Mouse (Mus musculus) embryonic facial prominence, embryonic 11.5 days (tissue): ENCODE results near the gene Zfp207. TPM values are rescaled to one million over a fixed set of nuclear protein-coding genes. Genes with fewer than 3 reads are reported as not detected.

ENCODE experiments used
- ATAC-seq: fragments of 200-750 bp; cut with Nextera tagmentation; replicated peaks from 2 replicates; pipeline ENCODE4 v1.8.0; 2017; ENCODE audit warnings: low read depth; ENCODE audit not compliant: insufficient number of reproducible peaks, low FRiP score, low TSS enrichment
- DNase-seq: peaks from one replicate; pipeline ENCODE4 v3.0.0-alpha.2; 2015; ENCODE audit warnings: low spot score
- H3K27ac ChIP-seq: fragments of 300-500 bp; sonication (generic); replicated peaks from 2 replicates; pipeline ENCODE4 v1.5.1; 2014; ENCODE audit warnings: mild to moderate bottlenecking, low read depth, low read length, control low read depth
- H3K27me3 ChIP-seq: fragments of 300-500 bp; sonication (generic); 2 replicates; pipeline ENCODE4 v1.6.1; 2014; ENCODE audit warnings: mild to moderate bottlenecking, low read length, moderate library complexity, mixed read lengths; ENCODE audit not compliant: control insufficient read depth, insufficient read depth
- H3K36me3 ChIP-seq: fragments of 300-500 bp; sonication (generic); replicated peaks from 2 replicates; pipeline ENCODE4 v1.6.1; 2014; ENCODE audit warnings: low read depth, mild to moderate bottlenecking, low read length, moderate library complexity, mixed read lengths; ENCODE audit not compliant: control insufficient read depth, insufficient read depth
- H3K4me1 ChIP-seq: fragments of 300-500 bp; sonication (generic); 2 replicates; pipeline ENCODE4 v1.6.1; 2014; ENCODE audit warnings: low read length, mixed read lengths; ENCODE audit not compliant: control insufficient read depth, insufficient read depth
- H3K4me2 ChIP-seq: fragments of 300-500 bp; sonication (generic); 2 replicates; pipeline ENCODE4 v1.6.1; 2014; ENCODE audit warnings: low read depth, mild to moderate bottlenecking, control low read depth, low read length, moderate library complexity
- H3K4me3 ChIP-seq: fragments of 300-500 bp; sonication (generic); 2 replicates; pipeline ENCODE4 v1.5.1; 2014; ENCODE audit warnings: low read depth, low read length, control low read depth
- H3K9ac ChIP-seq: fragments of 300-500 bp; sonication (generic); replicated peaks from 2 replicates; pipeline ENCODE4 v1.6.1; 2014; ENCODE audit warnings: mild to moderate bottlenecking, control low read depth, low read length
- H3K9me3 ChIP-seq: fragments of 300-500 bp; sonication (generic); replicated peaks from 2 replicates; pipeline ENCODE4 v1.6.1; 2016; ENCODE audit warnings: mild to moderate bottlenecking, low read length, inconsistent platforms, mixed read lengths; ENCODE audit not compliant: control insufficient read depth
- WGBS: fragments of 180-500 bp; shearing (Covaris S2); extraction: QIAGEN DNeasy Blood & Tissue Kit; methylation state at CpG from one replicate; pipeline ENCODE4 v1.1.7; 2014; 5-methylcytosine and 5-hydroxymethylcytosine counted together
- polyA plus RNA-seq: library from polyadenylated mRNA; unstranded; fragments of >200 nt; fragmentation: Nextera tagmentation; extraction: Ambion mirVana; gene quantifications from 2 replicates; pipeline ENCODE4 v1.2.1, GENCODE M21; 2014

Gene Zfp207
- polyA plus RNA-seq, 1 experiment from 2014 or later = 383 TPM

- no peak overlapping the region for H3K27ac ChIP-seq
- no peaks in the 10 kb centered on the region for H3K4me1 ChIP-seq
- H3K4me2 ChIP-seq = peak overlapping the region; percentile 81
- WGBS = 63% methylated on average over 14 of the region's 14 CpGs
- peak overlapping the region; percentile 90 for H3K9ac ChIP-seq
- no peak for ATAC-seq
- H3K4me3 ChIP-seq = peak overlapping the region; percentile 100
- no peaks in the 10 kb centered on the region for H3K27me3 ChIP-seq
- no peak for DNase-seq
- no peaks in the 10 kb centered on the region for H3K9me3 ChIP-seq
- H3K36me3 ChIP-seq = peaks cover 10% of the 10 kb centered on the region
Observed at GRCm38 (mm10) chr11:80429500-80430166, 46.6 kb downstream of the Zfp207 start.

DNA sequence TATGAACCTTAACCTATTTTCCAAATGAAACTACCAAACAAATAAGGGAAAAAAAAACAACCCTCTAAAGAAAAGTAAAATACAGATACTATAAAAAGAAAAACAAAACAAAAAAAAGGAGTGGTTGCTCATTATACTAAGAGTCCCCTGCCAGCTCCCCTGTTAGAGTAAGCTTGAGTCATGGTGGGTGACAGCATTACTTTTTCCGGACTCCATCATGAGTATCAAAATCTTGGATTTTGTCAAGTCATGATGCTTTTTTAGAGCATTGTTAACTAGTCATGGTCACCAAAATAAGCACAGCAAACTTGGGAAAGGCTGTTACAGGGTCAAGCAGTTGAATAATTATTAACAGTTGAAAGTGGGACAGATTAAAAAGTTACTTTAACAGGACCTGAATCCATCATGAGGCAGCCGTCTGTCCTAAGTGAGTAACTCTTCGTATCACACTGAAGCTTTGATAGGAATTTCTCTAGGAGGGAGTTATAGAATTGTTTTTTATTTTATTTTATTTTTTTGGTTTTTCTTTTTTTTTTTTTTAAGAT lies 47.4 kb downstream of the Zfp207 start:
- no peaks in the 10 kb centered on the region for H3K27me3 ChIP-seq
- H3K27ac ChIP-seq = no peak overlapping the region
- H3K4me2 ChIP-seq = no peak overlapping the region
- DNase-seq = no peak
- no peak for ATAC-seq
- no peak overlapping the region for H3K9ac ChIP-seq
- H3K9me3 ChIP-seq = no peaks in the 10 kb centered on the region
- no peak overlapping the region for H3K4me3 ChIP-seq
- no peaks in the 10 kb centered on the region for H3K4me1 ChIP-seq
- 91% methylated on average over 3 of the region's 3 CpGs for WGBS
- peaks cover 11% of the 10 kb centered on the region for H3K36me3 ChIP-seq

DNA sequence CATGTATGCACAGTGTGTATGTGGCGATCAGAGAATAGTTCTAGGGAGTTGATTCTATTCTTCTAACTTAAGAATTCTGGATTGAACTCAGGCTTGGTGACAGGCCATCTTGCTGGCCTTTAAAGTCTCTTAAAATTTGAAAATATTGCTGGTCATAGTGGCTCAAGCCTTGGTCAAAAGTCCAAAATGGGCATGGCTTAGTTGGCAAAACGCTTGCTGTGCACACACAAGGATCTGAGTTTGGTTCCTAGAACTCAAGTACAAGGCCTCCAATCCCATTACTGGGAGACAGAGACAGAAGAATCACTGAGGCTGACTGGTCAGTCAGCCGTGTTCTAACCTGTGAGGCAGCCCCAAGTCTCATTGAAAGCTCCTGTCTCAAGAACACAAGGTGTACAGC lies 63.8 kb downstream of the Zfp207 start:
- H3K27me3 ChIP-seq = no peaks in the 10 kb centered on the region
- H3K36me3 ChIP-seq = peaks cover 5% of the 10 kb centered on the region
- DNase-seq = no peak
- no peak overlapping the region for H3K27ac ChIP-seq
- no peak for ATAC-seq
- no peak overlapping the region for H3K4me2 ChIP-seq
- no peaks in the 10 kb centered on the region for H3K9me3 ChIP-seq
- 89% methylated on average over 3 of the region's 3 CpGs for WGBS
- no peak overlapping the region for H3K4me3 ChIP-seq
- H3K9ac ChIP-seq = no peak overlapping the region
- H3K4me1 ChIP-seq = no peaks in the 10 kb centered on the region

DNA sequence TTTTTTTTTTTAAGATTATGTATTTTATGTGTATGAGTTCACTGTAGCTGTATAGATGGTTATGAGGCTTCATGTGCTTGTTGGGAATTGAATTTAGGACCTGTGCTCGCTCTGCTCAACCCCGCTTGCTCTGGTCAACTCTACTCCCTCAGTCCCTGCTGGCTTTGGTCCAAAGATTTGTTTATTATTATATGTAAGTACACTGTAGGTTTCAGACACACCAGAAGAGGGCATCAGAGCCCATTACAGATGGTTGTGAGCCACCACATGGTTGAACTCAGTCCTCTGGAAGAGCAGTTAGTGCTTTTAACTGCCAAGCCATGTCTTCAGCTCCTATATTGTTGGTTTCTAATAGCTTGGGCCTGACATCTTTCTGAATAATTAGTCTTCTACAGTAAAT lies 66.8 kb downstream of the Zfp207 start:
- ATAC-seq (no peak), DNase-seq (no peak)
- Histone ChIP-seq H3K4me1 (no peaks in the 10 kb centered on the region), H3K27ac (no peak overlapping the region), H3K36me3 (peaks cover 5% of the 10 kb centered on the region), H3K4me3 (no peak overlapping the region), H3K9me3 (no peaks in the 10 kb centered on the region), H3K9ac (no peak overlapping the region), H3K4me2 (no peak overlapping the region), H3K27me3 (no peaks in the 10 kb centered on the region)
- 92% methylated on average over 2 of the region's 2 CpGs for WGBS

DNA sequence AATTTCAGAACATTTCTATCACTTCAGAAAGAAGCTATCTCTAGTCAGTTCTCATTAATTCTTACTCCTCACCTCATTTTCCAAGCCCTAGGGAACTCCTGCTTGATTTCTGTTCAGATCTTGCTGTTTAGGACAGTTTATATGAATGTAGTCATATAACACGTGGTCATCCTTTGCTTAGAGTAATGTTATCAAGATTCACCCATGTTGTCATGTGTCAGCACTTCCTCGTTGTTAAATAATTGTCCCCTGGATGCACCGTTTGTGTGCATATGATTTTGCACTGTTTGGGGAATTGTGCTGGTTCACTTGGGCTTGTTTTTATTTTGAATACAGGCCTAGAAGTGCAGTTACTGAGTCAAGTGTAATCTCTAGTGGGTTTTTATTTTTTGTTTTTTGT lies 69.2 kb downstream of the Zfp207 start:
- Histone ChIP-seq H3K27me3 (no peaks in the 10 kb centered on the region), H3K9me3 (no peaks in the 10 kb centered on the region), H3K27ac (no peak overlapping the region), H3K36me3 (peaks cover 3% of the 10 kb centered on the region), H3K4me1 (no peaks in the 10 kb centered on the region), H3K4me3 (no peak overlapping the region), H3K9ac (no peak overlapping the region), H3K4me2 (no peak overlapping the region)
- DNase-seq = no peak
- 89% methylated on average over 3 of the region's 3 CpGs for WGBS
- no peak for ATAC-seq

GRCm38 (mm10) chr11:80453198-80453597 lies 70.1 kb downstream of the Zfp207 start:
- Histone ChIP-seq H3K27ac (no peak overlapping the region), H3K9ac (no peak overlapping the region), H3K27me3 (no peaks in the 10 kb centered on the region), H3K4me2 (no peak overlapping the region), H3K9me3 (no peaks in the 10 kb centered on the region), H3K4me1 (no peaks in the 10 kb centered on the region), H3K36me3 (peaks cover 4% of the 10 kb centered on the region), H3K4me3 (no peak overlapping the region)
- ATAC-seq (no peak), DNase-seq (no peak)
- 96% methylated on average over 1 of the region's 1 CpGs for WGBS

Other genes starting within 250 kb of the Zfp207 start
- gene Tefm, start 241.1 kb upstream of the Zfp207 start, polyA plus RNA-seq = 28.4 and 29.6 TPM in 2 replicates
- 0.60 and 0.88 TPM in 2 replicates for gene Adap2, start 229.2 kb upstream of the Zfp207 start, polyA plus RNA-seq
- 4.5 and 6.0 TPM in 2 replicates for gene Rnf135, start 199.4 kb upstream of the Zfp207 start, polyA plus RNA-seq
- 70.2 and 73.1 TPM in 2 replicates for gene Rhot1, start 174.3 kb upstream of the Zfp207 start, polyA plus RNA-seq
- gene Rhbdl3, start 82.4 kb upstream of the Zfp207 start, polyA plus RNA-seq = 3.2 and 4.0 TPM in 2 replicates
- gene 5730455P16Rik, start 5.2 kb upstream of the Zfp207 start, polyA plus RNA-seq = 20.7 and 23.5 TPM in 2 replicates
- gene Psmd11, start 45.3 kb downstream of the Zfp207 start, polyA plus RNA-seq = 333 and 348 TPM in 2 replicates
- 5.4 and 6.6 TPM in 2 replicates for gene Cdk5r1, start 93.7 kb downstream of the Zfp207 start, polyA plus RNA-seq